Mouse (Mus musculus) lung, embryonic 14.5 days (tissue): ENCODE measurements around the gene Capza1. TPM values are rescaled to one million over a fixed set of nuclear protein-coding genes. Genes with fewer than 3 reads are reported as not detected.
A peak's percentile ranks its signal among the peaks of the same experiment; 100 is the strongest.

ENCODE experiments used
- ATAC-seq: fragments of 200-750 bp; cut with Nextera tagmentation; 2 replicates; pipeline ENCODE4 v1.8.0; 2017; ENCODE audit warnings: mild to moderate bottlenecking, moderate TSS enrichment, moderate library complexity; ENCODE audit not compliant: insufficient read depth
- DNase-seq: peaks from one replicate; pipeline ENCODE4 v3.0.0-alpha.2; 2015
- H3K27ac ChIP-seq: fragments of 300-500 bp; sonication (generic); 2 replicates; pipeline ENCODE4 v1.5.1; 2014; ENCODE audit warnings: low read depth, mild to moderate bottlenecking, moderate library complexity
- H3K27me3 ChIP-seq: fragments of 300-500 bp; sonication (generic); 2 replicates; pipeline ENCODE4 v1.6.1; 2014; ENCODE audit warnings: low read length, control low read depth; ENCODE audit not compliant: insufficient read depth
- H3K36me3 ChIP-seq: fragments of 300-500 bp; sonication (generic); 2 replicates; pipeline ENCODE4 v1.6.1; 2014; ENCODE audit warnings: control low read depth; ENCODE audit not compliant: insufficient read depth
- H3K4me1 ChIP-seq: fragments of 300-500 bp; sonication (generic); 2 replicates; pipeline ENCODE4 v1.6.1; 2014; ENCODE audit warnings: antibody characterized with exemption, control low read depth; ENCODE audit not compliant: insufficient read depth
- H3K4me2 ChIP-seq: fragments of 300-500 bp; sonication (generic); 2 replicates; pipeline ENCODE4 v1.6.1; 2014; ENCODE audit warnings: mild to moderate bottlenecking
- H3K4me3 ChIP-seq: fragments of 300-500 bp; sonication (generic); 2 replicates; pipeline ENCODE4 v1.5.1; 2014; ENCODE audit warnings: low read depth, low read length
- H3K9ac ChIP-seq: fragments of 300-500 bp; sonication (generic); 2 replicates; pipeline ENCODE4 v1.6.1; 2014
- H3K9me3 ChIP-seq: fragments of 300-500 bp; sonication (generic); 2 replicates; pipeline ENCODE4 v1.6.1; 2016; ENCODE audit warnings: low read depth, low read length, control low read depth
- CTCF ChIP-seq: IDR thresholded peaks from 2 replicates; pipeline ENCODE4 v1.5.1; 2016; ENCODE audit warnings: antibody characterized with exemption, low read depth
- WGBS: fragments of 180-500 bp; shearing (Covaris S2); extraction: QIAGEN DNeasy Blood & Tissue Kit; methylation state at CpG from one replicate; pipeline ENCODE4 v1.1.7; 2014; 5-methylcytosine and 5-hydroxymethylcytosine counted together
- polyA plus RNA-seq: library from polyadenylated mRNA; unstranded; fragments of >200 nt; fragmentation: Nextera tagmentation; extraction: Ambion mirVana; gene quantifications from 2 replicates; pipeline ENCODE4 v1.2.1, GENCODE M21; 2014

Gene Capza1
- polyA plus RNA-seq, 1 experiment from 2014 or later, result 236 TPM

DNA sequence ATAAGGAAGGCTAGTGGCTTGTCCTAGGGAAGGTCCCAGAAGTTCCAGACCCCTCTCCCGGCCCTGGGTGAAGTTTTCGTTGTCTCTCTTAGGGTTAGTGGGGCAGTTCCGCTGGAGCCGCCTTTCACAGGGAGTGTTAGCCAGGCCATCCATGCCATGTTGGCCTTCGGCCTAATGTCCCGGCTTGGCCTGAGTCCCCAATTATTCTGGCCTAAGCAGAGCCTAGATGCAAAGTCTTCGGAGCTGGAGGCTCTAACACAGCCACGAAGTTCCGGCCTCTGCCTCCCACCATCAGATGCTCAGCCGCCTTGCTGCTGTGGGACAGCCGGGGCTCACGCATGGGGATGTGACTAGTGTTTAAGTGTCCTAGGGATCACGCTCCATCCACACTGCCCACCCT, 74.5 kb downstream of the Capza1 start:
- WGBS, result 17% methylated on average over 13 of the region's 13 CpGs
- Histone ChIP-seq H3K9ac (peak overlapping the region; percentile 79), H3K4me1 (peaks cover 27% of the 10 kb centered on the region), H3K36me3 (peaks cover 33% of the 10 kb centered on the region), H3K27me3 (no peaks in the 10 kb centered on the region), H3K4me2 (peak overlapping the region; percentile 80), H3K9me3 (no peaks in the 10 kb centered on the region), H3K27ac (peak overlapping the region; percentile 88), H3K4me3 (peak overlapping the region; percentile 64)
- DNase-seq, result peak; percentile 66
- no peak for ATAC-seq
- no peak for TF ChIP-seq CTCF

DNA sequence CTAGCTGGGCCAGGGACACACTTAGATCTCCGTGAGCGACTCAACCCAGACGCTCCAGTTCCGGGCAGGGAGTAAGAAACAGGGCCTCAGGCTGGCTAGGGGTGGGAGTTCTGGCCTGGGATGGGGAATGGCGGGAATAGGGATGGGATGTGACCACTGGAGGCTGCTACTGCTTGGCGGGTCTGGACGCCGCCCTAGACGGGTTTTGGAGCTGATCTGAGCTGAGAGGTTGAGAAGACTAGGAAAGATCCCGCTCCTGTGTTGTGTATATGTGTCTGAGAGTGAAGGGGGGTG, 75.0 kb downstream of the Capza1 start:
- TF ChIP-seq CTCF, result no peak
- Histone ChIP-seq H3K4me2 (peak overlapping the region; percentile 80), H3K9me3 (no peaks in the 10 kb centered on the region), H3K27me3 (no peaks in the 10 kb centered on the region), H3K4me3 (peak overlapping the region; percentile 64), H3K9ac (peak overlapping the region; percentile 79), H3K36me3 (peaks cover 32% of the 10 kb centered on the region), H3K4me1 (peaks cover 27% of the 10 kb centered on the region), H3K27ac (peak overlapping the region; percentile 88)
- 2% methylated on average over 10 of the region's 10 CpGs for WGBS
- ATAC-seq (peak; percentile 19), DNase-seq (peak; percentile 62)

DNA sequence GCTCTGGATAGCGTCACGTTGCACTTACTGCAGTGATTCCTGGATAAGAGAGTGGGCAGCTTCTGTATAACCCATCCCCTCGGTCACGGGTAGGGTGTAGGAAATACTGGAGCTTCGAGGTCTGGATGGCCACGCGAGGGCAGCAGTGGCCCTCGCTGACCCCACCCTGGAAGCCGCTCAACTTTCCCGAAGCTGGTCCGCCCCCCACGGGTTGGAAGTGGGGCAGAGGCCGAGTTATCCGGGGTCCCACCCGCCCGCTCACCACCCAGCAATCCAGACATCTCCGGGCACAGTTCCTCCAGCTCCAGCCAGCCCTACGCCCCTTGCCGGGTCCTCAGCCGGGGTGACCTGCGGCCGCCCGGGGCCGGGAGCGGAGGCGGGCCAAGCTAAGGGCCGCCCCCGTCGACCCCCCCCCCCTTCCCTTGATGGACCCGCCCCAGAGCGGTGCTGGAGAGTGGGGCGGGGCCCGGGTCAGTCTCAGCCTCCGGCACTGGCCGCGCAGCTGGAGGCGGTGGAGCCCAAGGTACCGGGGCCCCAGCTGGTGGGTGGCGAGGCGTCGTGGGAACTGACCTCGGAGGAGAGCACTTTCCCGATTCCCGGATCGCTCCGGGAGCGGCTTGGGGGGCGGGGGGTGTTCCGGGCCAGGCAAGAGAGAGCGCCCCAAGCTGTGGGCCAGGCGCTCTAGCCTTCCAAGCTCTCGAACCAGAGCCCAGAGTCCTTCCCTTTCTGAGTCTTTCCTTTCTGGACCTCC, 75.6 kb downstream of the Capza1 start:
- ATAC-seq (peak; percentile 91), DNase-seq (peak; percentile 90)
- Histone ChIP-seq H3K36me3 (peaks cover 27% of the 10 kb centered on the region), H3K4me1 (peaks cover 22% of the 10 kb centered on the region), H3K9ac (peak overlapping the region; percentile 79), H3K27me3 (peaks cover 1% of the 10 kb centered on the region; the same call in 1 of the 2 replicates), H3K27ac (peak overlapping the region; percentile 88), H3K4me3 (peak overlapping the region; percentile 64), H3K4me2 (peak overlapping the region; percentile 80), H3K9me3 (no peaks in the 10 kb centered on the region)
- peak; percentile 77 for TF ChIP-seq CTCF
- under 1% methylated on average over 49 of the region's 52 CpGs for WGBS

DNA sequence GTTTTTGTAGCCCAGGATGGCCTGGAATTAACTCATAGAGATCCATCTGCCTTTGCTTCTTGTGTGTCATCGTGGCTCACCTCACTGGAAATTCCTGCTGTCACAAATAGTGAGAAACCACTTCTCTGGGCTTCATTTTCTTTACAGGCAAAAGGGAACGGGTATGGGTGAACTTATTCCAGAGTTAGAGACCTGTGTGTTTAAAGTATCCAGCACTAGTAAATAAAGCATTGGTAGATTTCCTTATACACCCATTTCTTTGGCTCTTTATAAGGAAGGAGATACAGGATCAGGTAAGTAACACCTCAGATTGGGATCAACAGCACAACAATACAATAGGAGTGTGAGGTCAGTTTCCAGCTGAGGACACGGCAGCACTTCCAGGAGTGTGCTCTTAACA, 76.2 kb downstream of the Capza1 start, which contains the start of gene Rhoc:
TSS of gene Rhoc (plus strand) at position 301 of the 400 bp plus-strand sequence.
- no peaks in the 10 kb centered on the region for H3K9me3 ChIP-seq
- H3K4me3 ChIP-seq, result peak within 1 kb of the TSS; percentile 64
- peak within 1 kb of the TSS; percentile 79 for H3K9ac ChIP-seq
- H3K4me1 ChIP-seq, result peaks cover 15% of the 10 kb centered on the region
- H3K27me3 ChIP-seq, result peaks cover 8% of the 10 kb centered on the region; the same call in 1 of the 2 replicates
- TF ChIP-seq CTCF, result no peak
- H3K36me3 ChIP-seq, result peaks cover 21% of the 10 kb centered on the region
- DNase-seq (no peak), ATAC-seq (no peak)
- peak within 1 kb of the TSS; percentile 88 for H3K27ac ChIP-seq
- WGBS, result 22% methylated on average over 3 of the region's 3 CpGs
- H3K4me2 ChIP-seq, result peak within 1 kb of the TSS; percentile 80

DNA sequence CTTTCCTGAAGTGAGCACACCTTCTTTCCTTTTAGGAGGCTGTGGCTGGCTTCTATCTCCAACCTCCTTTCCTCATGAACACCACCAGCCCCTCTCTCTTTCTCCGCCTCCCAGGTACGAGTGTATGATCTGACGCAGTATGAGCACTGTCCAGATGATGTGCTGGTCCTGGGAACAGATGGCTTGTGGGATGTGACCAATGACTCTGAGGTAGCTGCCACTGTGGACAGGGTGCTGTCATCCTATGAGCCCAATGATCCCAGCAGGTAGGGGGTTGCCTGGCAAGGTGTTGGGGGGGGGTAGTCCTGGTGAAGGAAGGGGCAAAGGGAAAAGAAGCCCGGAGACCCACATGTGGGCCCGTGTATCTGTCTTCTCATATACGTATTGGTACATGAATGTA, 79.0 kb downstream of the Capza1 start:
- peaks cover 6% of the 10 kb centered on the region; the same call in 1 of the 2 replicates for H3K4me1 ChIP-seq
- peaks cover 34% of the 10 kb centered on the region for H3K27me3 ChIP-seq
- no peaks in the 10 kb centered on the region for H3K9me3 ChIP-seq
- H3K9ac ChIP-seq, result no peak overlapping the region
- H3K27ac ChIP-seq, result no peak overlapping the region
- WGBS, result 79% methylated on average over 6 of the region's 6 CpGs
- no peak overlapping the region for H3K4me3 ChIP-seq
- H3K36me3 ChIP-seq, result no peaks in the 10 kb centered on the region
- DNase-seq, result no peak
- no peak for ATAC-seq
- TF ChIP-seq CTCF, result no peak
- no peak overlapping the region for H3K4me2 ChIP-seq

DNA sequence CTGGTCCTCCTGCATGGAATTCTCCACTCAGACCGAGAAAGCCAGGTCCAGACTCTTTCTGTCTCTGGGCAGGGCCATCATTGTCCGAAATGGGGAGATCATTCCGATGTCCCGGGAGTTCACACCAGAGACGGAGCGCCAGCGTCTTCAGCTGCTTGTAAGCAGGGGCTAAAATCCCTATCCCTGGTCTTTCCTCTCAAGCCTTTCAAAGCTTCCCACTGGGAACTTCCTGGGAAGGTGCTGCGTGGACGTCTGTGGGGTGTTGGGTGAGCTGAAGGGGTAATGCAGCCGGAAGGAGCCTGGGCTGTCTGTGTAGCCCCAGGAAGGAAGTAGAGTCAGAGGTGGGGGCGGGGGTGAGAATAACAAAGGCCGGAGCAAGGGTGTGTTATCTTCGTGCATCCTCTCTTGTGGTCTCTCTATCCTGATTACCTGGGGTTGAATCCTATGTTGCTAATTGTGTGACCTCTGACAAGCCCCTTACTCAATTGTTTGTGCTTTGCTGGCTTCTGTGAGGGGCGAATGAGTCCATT, 80.3 kb downstream of the Capza1 start:
- no peak overlapping the region for H3K9ac ChIP-seq
- H3K27ac ChIP-seq, result no peak overlapping the region
- no peak overlapping the region; the same call in 1 of the 2 replicates for H3K4me2 ChIP-seq
- ATAC-seq (no peak), DNase-seq (no peak)
- WGBS, result 30% methylated on average over 14 of the region's 14 CpGs
- H3K9me3 ChIP-seq, result no peaks in the 10 kb centered on the region
- peaks cover 6% of the 10 kb centered on the region; the same call in 1 of the 2 replicates for H3K4me1 ChIP-seq
- no peak for TF ChIP-seq CTCF
- peaks cover 46% of the 10 kb centered on the region for H3K27me3 ChIP-seq
- no peaks in the 10 kb centered on the region for H3K36me3 ChIP-seq
- H3K4me3 ChIP-seq, result no peak overlapping the region

DNA sequence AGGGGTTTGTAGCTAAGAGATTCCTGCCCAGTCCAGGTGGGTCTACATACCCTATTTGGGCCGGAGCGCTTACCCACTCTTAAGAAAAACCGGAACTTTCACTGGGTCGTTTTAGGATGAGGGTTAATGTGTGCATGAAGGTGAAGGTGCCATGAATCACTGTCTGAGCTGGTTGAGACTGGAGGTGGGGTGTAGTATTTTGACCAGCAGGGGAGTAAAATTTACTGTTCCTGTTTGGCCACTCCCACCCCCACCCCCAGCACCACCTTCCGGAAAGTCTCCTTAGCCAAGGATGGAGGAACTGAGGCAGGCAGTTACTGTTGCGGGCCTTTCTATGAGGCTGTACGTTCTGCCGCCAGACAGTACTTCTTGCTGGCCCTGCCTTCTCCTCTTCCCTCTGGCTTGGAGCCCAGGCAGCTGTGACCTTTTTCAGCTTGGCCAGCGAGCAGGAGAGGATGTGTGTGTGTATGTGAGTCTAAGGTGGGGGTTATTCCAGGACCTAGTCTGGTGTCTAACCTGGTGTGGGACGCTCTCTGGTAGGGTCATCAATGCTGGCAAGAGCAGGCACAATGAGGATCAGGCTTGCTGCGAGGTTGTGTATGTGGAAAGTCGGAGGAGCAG, 82.1 kb downstream of the Capza1 start:
- Histone ChIP-seq H3K4me1 (peaks cover 6% of the 10 kb centered on the region; the same call in 1 of the 2 replicates), H3K27me3 (peaks cover 65% of the 10 kb centered on the region), H3K4me2 (peak overlapping the region; percentile 97), H3K36me3 (no peaks in the 10 kb centered on the region), H3K4me3 (peak overlapping the region; percentile 52), H3K9ac (0 out of 2 replicates have a peak overlapping the region, but pooled peaks have one; percentile 49), H3K27ac (no peak overlapping the region), H3K9me3 (no peaks in the 10 kb centered on the region)
- DNase-seq, result peak; percentile 67
- ATAC-seq, result no peak
- WGBS, result 19% methylated on average over 12 of the region's 12 CpGs
- no peak for TF ChIP-seq CTCF
